Mouse (Mus musculus): Measurements from ENCODE around the gene Cpt1b. TPM values are rescaled to one million over a fixed set of nuclear protein-coding genes. Genes with fewer than 3 reads are reported as not detected.

Gene Cpt1b
- total and polyA plus RNA-seq, 2 experiments from 2014 or later, result 412 to 674 TPM

DNA sequence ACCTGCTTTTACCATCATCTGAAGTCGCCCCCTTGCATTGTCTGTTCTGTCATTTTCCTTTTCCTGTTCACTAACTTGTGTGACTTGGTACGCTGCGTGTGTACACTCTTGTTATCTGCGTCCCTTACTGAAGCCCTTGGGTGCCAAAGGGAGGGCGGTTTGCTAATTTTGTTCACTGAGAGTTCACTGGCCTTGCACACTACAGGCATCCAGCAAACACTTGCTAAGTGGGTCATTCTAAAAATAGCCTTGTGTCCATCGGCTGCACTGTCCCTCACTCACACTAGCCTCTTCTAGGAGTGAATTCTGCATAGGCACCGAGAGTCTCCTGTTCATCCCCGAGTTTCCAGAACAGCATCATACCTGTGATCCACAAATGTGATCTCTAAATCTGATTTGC, 10.4 kb downstream of the Cpt1b start:
- WGBS, result 38% methylated on average over 8 of the region's 8 CpGs
- peak; percentile 91 for ATAC-seq (ENCODE audit: insufficient read depth, low read depth)
- H3K36me3 ChIP-seq (replicated peaks; ENCODE audit: control insufficient read depth, insufficient read depth, low read length), result peaks cover 41% of the 10 kb centered on the region
- H3K4me1 ChIP-seq (ENCODE audit: control insufficient read depth, insufficient read depth), result no peaks in the 10 kb centered on the region
- peak; percentile 89 for DNase-seq (ENCODE audit: low spot score)
- H3K9ac ChIP-seq (replicated peaks; ENCODE audit: low read depth, low read length), result no peak overlapping the region
- no peak overlapping the region for H3K4me3 ChIP-seq (ENCODE audit: low read depth, low read length)
- peak overlapping the region; percentile 22 for H3K4me2 ChIP-seq (ENCODE audit: low read depth, low read length)
- peak overlapping the region; percentile 79 for H3K27ac ChIP-seq (ENCODE audit: low read depth)
- H3K27me3 ChIP-seq (ENCODE audit: control insufficient read depth, insufficient read depth, low read length), result no peaks in the 10 kb centered on the region
- H3K9me3 ChIP-seq (replicated peaks; ENCODE audit: control insufficient read depth, low read length), result no peaks in the 10 kb centered on the region
- TF ChIP-seq CTCF (IDR thresholded peaks at IDR 0.05; ENCODE audit: low read depth) (no peak), EP300 (IDR thresholded peaks at IDR 0.05; ENCODE audit: low read depth) (peak; percentile 78; the same call in 1 of the 2 replicates)

- TF ChIP-seq EP300 (IDR thresholded peaks at IDR 0.05; ENCODE audit: low read depth) (no peak), CTCF (IDR thresholded peaks at IDR 0.05; ENCODE audit: low read depth) (no peak)
- Histone ChIP-seq H3K9ac (replicated peaks; ENCODE audit: low read depth, low read length) (no peak within 1 kb of the TSS), H3K27me3 (ENCODE audit: control insufficient read depth, insufficient read depth, low read length) (no peaks in the 10 kb centered on the region), H3K9me3 (replicated peaks; ENCODE audit: control insufficient read depth, low read length) (peaks cover 20% of the 10 kb centered on the region), H3K36me3 (replicated peaks; ENCODE audit: control insufficient read depth, insufficient read depth, low read length) (no peaks in the 10 kb centered on the region), H3K27ac (ENCODE audit: low read depth) (no peak within 1 kb of the TSS), H3K4me3 (ENCODE audit: low read depth, low read length) (no peak within 1 kb of the TSS), H3K4me1 (ENCODE audit: control insufficient read depth, insufficient read depth) (no peaks in the 10 kb centered on the region), H3K4me2 (ENCODE audit: low read depth, low read length) (no peak within 1 kb of the TSS)
- ATAC-seq (ENCODE audit: insufficient read depth, low read depth), result no peak
- no peak for DNase-seq (ENCODE audit: low spot score)
- 85% methylated on average over 24 of the region's 24 CpGs for WGBS
These were observed 15.5 kb downstream of the Cpt1b start, which contains the start of gene Syce3 for GRCm38 (mm10) chr15:89410118-89410517. Gene Syce3 (minus strand): TSS chr15:89410503.

DNA sequence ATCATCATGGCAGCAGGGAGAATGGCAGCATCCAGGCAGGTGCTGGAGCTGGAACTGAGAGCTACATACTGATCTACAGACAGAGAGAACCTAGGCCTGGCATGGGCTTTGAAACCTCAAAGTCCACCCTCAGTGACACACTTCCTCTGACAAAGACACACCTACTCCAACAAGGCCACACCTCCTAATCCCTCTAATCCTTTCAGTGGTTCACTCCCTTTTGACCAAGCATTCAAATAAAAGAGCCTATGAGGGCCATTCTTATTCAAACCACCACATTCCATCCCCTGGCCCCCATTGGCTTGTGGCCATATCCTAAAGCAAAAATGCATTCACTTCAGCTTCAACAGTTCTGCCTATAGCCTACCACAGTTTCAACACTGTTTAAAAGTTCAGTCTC, 19.0 kb downstream of the Cpt1b start:
- H3K27me3 ChIP-seq (ENCODE audit: control insufficient read depth, insufficient read depth, low read length), result no peaks in the 10 kb centered on the region
- no peak overlapping the region for H3K27ac ChIP-seq (ENCODE audit: low read depth)
- no peak for TF ChIP-seq CTCF (IDR thresholded peaks at IDR 0.05; ENCODE audit: low read depth)
- no peak for TF ChIP-seq EP300 (IDR thresholded peaks at IDR 0.05; ENCODE audit: low read depth)
- no peak overlapping the region for H3K4me2 ChIP-seq (ENCODE audit: low read depth, low read length)
- DNase-seq (ENCODE audit: low spot score) (no peak), ATAC-seq (ENCODE audit: insufficient read depth, low read depth) (no peak)
- H3K9ac ChIP-seq (replicated peaks; ENCODE audit: low read depth, low read length), result no peak overlapping the region
- H3K36me3 ChIP-seq (replicated peaks; ENCODE audit: control insufficient read depth, insufficient read depth, low read length), result no peaks in the 10 kb centered on the region
- H3K9me3 ChIP-seq (replicated peaks; ENCODE audit: control insufficient read depth, low read length), result peaks cover 23% of the 10 kb centered on the region
- no peak overlapping the region for H3K4me3 ChIP-seq (ENCODE audit: low read depth, low read length)
- no peaks in the 10 kb centered on the region for H3K4me1 ChIP-seq (ENCODE audit: control insufficient read depth, insufficient read depth)

DNA sequence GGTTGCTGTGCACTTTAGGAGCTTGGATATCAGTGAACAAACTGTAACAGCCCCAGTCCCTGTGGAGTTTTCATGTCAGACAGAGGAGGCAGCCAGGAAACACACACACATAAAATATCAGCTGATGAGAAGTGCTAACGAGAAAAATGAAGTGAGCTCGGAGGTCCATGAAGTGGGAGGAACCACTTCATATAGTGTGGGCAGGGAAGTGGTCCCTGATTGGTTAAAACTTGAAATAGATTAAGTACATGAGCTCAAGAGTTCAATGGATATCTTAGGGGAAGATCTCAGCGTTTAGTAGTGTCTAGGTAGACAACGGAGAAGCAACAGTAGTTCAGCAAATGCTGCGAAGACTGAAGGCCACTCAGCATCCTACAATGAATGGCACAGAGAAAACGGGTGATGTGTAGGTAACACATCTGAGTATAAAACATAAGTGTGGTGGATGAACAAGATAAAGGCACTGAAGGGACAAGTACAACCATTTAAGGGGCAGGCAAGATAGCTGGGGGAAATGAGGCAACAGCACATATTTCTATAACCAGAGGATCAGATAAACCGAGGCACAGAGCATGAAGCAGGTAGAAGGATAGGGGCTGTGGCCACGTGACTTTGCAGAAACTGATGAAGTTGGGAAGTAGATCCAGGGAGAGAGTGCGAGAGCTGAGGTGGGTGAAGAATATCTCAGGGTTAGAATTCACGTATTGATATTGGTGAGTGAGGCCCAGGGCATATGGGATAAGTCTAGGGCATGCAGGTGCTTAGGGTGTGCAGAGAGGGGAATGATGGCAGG, 20.6 kb downstream of the Cpt1b start:
- Histone ChIP-seq H3K9me3 (replicated peaks; ENCODE audit: control insufficient read depth, low read length) (peaks cover 23% of the 10 kb centered on the region), H3K4me1 (ENCODE audit: control insufficient read depth, insufficient read depth) (no peaks in the 10 kb centered on the region), H3K9ac (replicated peaks; ENCODE audit: low read depth, low read length) (no peak overlapping the region), H3K27ac (ENCODE audit: low read depth) (no peak overlapping the region), H3K27me3 (ENCODE audit: control insufficient read depth, insufficient read depth, low read length) (no peaks in the 10 kb centered on the region), H3K36me3 (replicated peaks; ENCODE audit: control insufficient read depth, insufficient read depth, low read length) (no peaks in the 10 kb centered on the region), H3K4me2 (ENCODE audit: low read depth, low read length) (no peak overlapping the region), H3K4me3 (ENCODE audit: low read depth, low read length) (no peak overlapping the region)
- DNase-seq (ENCODE audit: low spot score) (no peak), ATAC-seq (ENCODE audit: insufficient read depth, low read depth) (no peak)
- WGBS, result 75% methylated on average over 10 of the region's 10 CpGs
- TF ChIP-seq EP300 (IDR thresholded peaks at IDR 0.05; ENCODE audit: low read depth), result no peak
- no peak for TF ChIP-seq CTCF (IDR thresholded peaks at IDR 0.05; ENCODE audit: low read depth)

- Histone ChIP-seq H3K9ac (replicated peaks; ENCODE audit: low read depth, low read length) (no peak overlapping the region), H3K27ac (ENCODE audit: low read depth) (no peak overlapping the region), H3K36me3 (replicated peaks; ENCODE audit: control insufficient read depth, insufficient read depth, low read length) (no peaks in the 10 kb centered on the region), H3K9me3 (replicated peaks; ENCODE audit: control insufficient read depth, low read length) (peaks cover 13% of the 10 kb centered on the region; the same call in 1 of the 2 replicates), H3K4me2 (ENCODE audit: low read depth, low read length) (no peak overlapping the region), H3K4me1 (ENCODE audit: control insufficient read depth, insufficient read depth) (no peaks in the 10 kb centered on the region), H3K27me3 (ENCODE audit: control insufficient read depth, insufficient read depth, low read length) (no peaks in the 10 kb centered on the region), H3K4me3 (ENCODE audit: low read depth, low read length) (no peak overlapping the region)
- WGBS, result 78% methylated on average over 1 of the region's 1 CpGs
- TF ChIP-seq CTCF (IDR thresholded peaks at IDR 0.05; ENCODE audit: low read depth) (no peak), EP300 (IDR thresholded peaks at IDR 0.05; ENCODE audit: low read depth) (no peak)
- no peak for ATAC-seq (ENCODE audit: insufficient read depth, low read depth)
- no peak for DNase-seq (ENCODE audit: low spot score)
These were observed 23.2 kb downstream of the Cpt1b start for GRCm38 (mm10) chr15:89402471-89402870.

All from heart, postnatal 0 days (tissue).